Mouse (Mus musculus): Measurements from ENCODE around the gene Grik4. TPM values are rescaled to one million over a fixed set of nuclear protein-coding genes. Genes with fewer than 3 reads are reported as not detected.

The Grik4 gene
- polyA plus RNA-seq, 1 experiment: 0.17 TPM

- Histone ChIP-seq H3K27me3 (replicated peaks) (peaks cover 16% of the 10 kb centered on the region), H3K4me1 (no peaks in the 10 kb centered on the region), H3K9me3 (no peaks in the 10 kb centered on the region), H3K36me3 (replicated peaks; ENCODE audit: low read length) (no peaks in the 10 kb centered on the region), H3K4me3 (replicated peaks) (no peak overlapping the region)
- no peak for TF ChIP-seq FLI1 (IDR thresholded peaks at IDR 0.05; ENCODE audit: low read length)
- no peak for TF ChIP-seq GATA1 (IDR thresholded peaks at IDR 0.05; ENCODE audit: borderline replicate concordance, low read length)
Observed at GRCm38 (mm10) chr9:42486913-42487312, 457.4 kb downstream of the Grik4 start.

- TF ChIP-seq FLI1 (IDR thresholded peaks at IDR 0.05; ENCODE audit: low read length) (no peak), GATA1 (IDR thresholded peaks at IDR 0.05; ENCODE audit: borderline replicate concordance, low read length) (no peak)
- no peaks in the 10 kb centered on the region for H3K4me1 ChIP-seq
- no peak overlapping the region for H3K4me3 ChIP-seq (replicated peaks)
- H3K9me3 ChIP-seq: no peaks in the 10 kb centered on the region
- peaks cover 12% of the 10 kb centered on the region for H3K27me3 ChIP-seq (replicated peaks)
- H3K36me3 ChIP-seq (replicated peaks; ENCODE audit: low read length): no peaks in the 10 kb centered on the region
Observed at GRCm38 (mm10) chr9:42484667-42485066, 459.6 kb downstream of the Grik4 start.

- Histone ChIP-seq H3K4me1 (no peaks in the 10 kb centered on the region), H3K36me3 (replicated peaks; ENCODE audit: low read length) (no peaks in the 10 kb centered on the region)
Observed at GRCm38 (mm10) chr9:42482944-42483343, 461.3 kb downstream of the Grik4 start.

GRCm38 (mm10) chr9:42476166-42476565 is 468.1 kb downstream of the Grik4 start:
- Histone ChIP-seq H3K4me1 (peaks cover 17% of the 10 kb centered on the region), H3K9me3 (no peaks in the 10 kb centered on the region), H3K27me3 (replicated peaks) (peaks cover 8% of the 10 kb centered on the region), H3K4me3 (replicated peaks) (no peak overlapping the region), H3K36me3 (replicated peaks; ENCODE audit: low read length) (no peaks in the 10 kb centered on the region)
- no peak for TF ChIP-seq FLI1 (IDR thresholded peaks at IDR 0.05; ENCODE audit: low read length)
- TF ChIP-seq GATA1 (IDR thresholded peaks at IDR 0.05; ENCODE audit: borderline replicate concordance, low read length): no peak

More at GRCm38 (mm10) chr9:42482944-42483343, 461.3 kb downstream of the Grik4 start:
- H3K27me3 ChIP-seq (replicated peaks): peaks cover 12% of the 10 kb centered on the region
- no peak overlapping the region for H3K4me3 ChIP-seq (replicated peaks)
- H3K9me3 ChIP-seq: no peaks in the 10 kb centered on the region
- TF ChIP-seq FLI1 (IDR thresholded peaks at IDR 0.05; ENCODE audit: low read length) (no peak), GATA1 (IDR thresholded peaks at IDR 0.05; ENCODE audit: borderline replicate concordance, low read length) (no peak)

GRCm38 (mm10) chr9:42474244-42474643 is 470.0 kb downstream of the Grik4 start:
- Histone ChIP-seq H3K36me3 (replicated peaks; ENCODE audit: low read length) (peaks cover 10% of the 10 kb centered on the region), H3K4me3 (replicated peaks) (no peak overlapping the region), H3K27me3 (replicated peaks) (peaks cover 8% of the 10 kb centered on the region), H3K4me1 (peaks cover 36% of the 10 kb centered on the region), H3K9me3 (no peaks in the 10 kb centered on the region)
- no peak for TF ChIP-seq FLI1 (IDR thresholded peaks at IDR 0.05; ENCODE audit: low read length)
- TF ChIP-seq GATA1 (IDR thresholded peaks at IDR 0.05; ENCODE audit: borderline replicate concordance, low read length): no peak

- H3K36me3 ChIP-seq (replicated peaks; ENCODE audit: low read length): peaks cover 25% of the 10 kb centered on the region
- H3K9me3 ChIP-seq: no peaks in the 10 kb centered on the region
- H3K4me3 ChIP-seq (replicated peaks): peak overlapping the region; percentile 98
- peaks cover 54% of the 10 kb centered on the region for H3K4me1 ChIP-seq
- H3K27me3 ChIP-seq (replicated peaks): peaks cover 6% of the 10 kb centered on the region
- TF ChIP-seq FLI1 (IDR thresholded peaks at IDR 0.05; ENCODE audit: low read length) (no peak), GATA1 (IDR thresholded peaks at IDR 0.05; ENCODE audit: borderline replicate concordance, low read length) (no peak)
Observed at GRCm38 (mm10) chr9:42471921-42472747, 472.2 kb downstream of the Grik4 start.

- Histone ChIP-seq H3K9me3 (no peaks in the 10 kb centered on the region), H3K4me3 (replicated peaks) (peak overlapping the region; percentile 98), H3K36me3 (replicated peaks; ENCODE audit: low read length) (peaks cover 32% of the 10 kb centered on the region), H3K27me3 (replicated peaks) (peaks cover 6% of the 10 kb centered on the region), H3K4me1 (peaks cover 63% of the 10 kb centered on the region)
- TF ChIP-seq GATA1 (IDR thresholded peaks at IDR 0.05; ENCODE audit: borderline replicate concordance, low read length) (no peak), FLI1 (IDR thresholded peaks at IDR 0.05; ENCODE audit: low read length) (no peak)
Observed at GRCm38 (mm10) chr9:42471214-42471613, 473.1 kb downstream of the Grik4 start.

GRCm38 (mm10) chr9:42469323-42469722 is 475.0 kb downstream of the Grik4 start:
- peaks cover 32% of the 10 kb centered on the region for H3K36me3 ChIP-seq (replicated peaks; ENCODE audit: low read length)
- no peak overlapping the region for H3K4me3 ChIP-seq (replicated peaks)
- H3K27me3 ChIP-seq (replicated peaks): no peaks in the 10 kb centered on the region
- TF ChIP-seq FLI1 (IDR thresholded peaks at IDR 0.05; ENCODE audit: low read length) (no peak), GATA1 (IDR thresholded peaks at IDR 0.05; ENCODE audit: borderline replicate concordance, low read length) (no peak)
- peaks cover 79% of the 10 kb centered on the region for H3K4me1 ChIP-seq
- no peaks in the 10 kb centered on the region for H3K9me3 ChIP-seq

GRCm38 (mm10) chr9:42468360-42468759 is 475.9 kb downstream of the Grik4 start:
- TF ChIP-seq GATA1 (IDR thresholded peaks at IDR 0.05; ENCODE audit: borderline replicate concordance, low read length) (no peak), FLI1 (IDR thresholded peaks at IDR 0.05; ENCODE audit: low read length) (no peak)
- peaks cover 86% of the 10 kb centered on the region for H3K4me1 ChIP-seq
- peaks cover 32% of the 10 kb centered on the region for H3K36me3 ChIP-seq (replicated peaks; ENCODE audit: low read length)
- no peaks in the 10 kb centered on the region for H3K9me3 ChIP-seq
- no peaks in the 10 kb centered on the region for H3K27me3 ChIP-seq (replicated peaks)
- no peak overlapping the region for H3K4me3 ChIP-seq (replicated peaks)

Other genes with a start within 250 kb of the Grik4 start
- gene Arhgef12, start 162.7 kb upstream of the Grik4 start, polyA plus RNA-seq (2012; ENCODE audit: insufficient read depth, low replicate concordance): 0.16 and 2.4 TPM in 2 replicates
- gene Tmem136, start 172.1 kb upstream of the Grik4 start, polyA plus RNA-seq (2012; ENCODE audit: insufficient read depth, low replicate concordance): not detected in 2 replicates